Mouse (Mus musculus): ENCODE measurements around the gene Dennd4a. TPM values are rescaled to one million over a fixed set of nuclear protein-coding genes. Genes with fewer than 3 reads are reported as not detected.

The Dennd4a gene
- 4.8 and 7.9 TPM in 2 replicates for polyA plus RNA-seq (2015; fragmentation: Nextera tagmentation; extraction: Ambion mirVana)

DNA sequence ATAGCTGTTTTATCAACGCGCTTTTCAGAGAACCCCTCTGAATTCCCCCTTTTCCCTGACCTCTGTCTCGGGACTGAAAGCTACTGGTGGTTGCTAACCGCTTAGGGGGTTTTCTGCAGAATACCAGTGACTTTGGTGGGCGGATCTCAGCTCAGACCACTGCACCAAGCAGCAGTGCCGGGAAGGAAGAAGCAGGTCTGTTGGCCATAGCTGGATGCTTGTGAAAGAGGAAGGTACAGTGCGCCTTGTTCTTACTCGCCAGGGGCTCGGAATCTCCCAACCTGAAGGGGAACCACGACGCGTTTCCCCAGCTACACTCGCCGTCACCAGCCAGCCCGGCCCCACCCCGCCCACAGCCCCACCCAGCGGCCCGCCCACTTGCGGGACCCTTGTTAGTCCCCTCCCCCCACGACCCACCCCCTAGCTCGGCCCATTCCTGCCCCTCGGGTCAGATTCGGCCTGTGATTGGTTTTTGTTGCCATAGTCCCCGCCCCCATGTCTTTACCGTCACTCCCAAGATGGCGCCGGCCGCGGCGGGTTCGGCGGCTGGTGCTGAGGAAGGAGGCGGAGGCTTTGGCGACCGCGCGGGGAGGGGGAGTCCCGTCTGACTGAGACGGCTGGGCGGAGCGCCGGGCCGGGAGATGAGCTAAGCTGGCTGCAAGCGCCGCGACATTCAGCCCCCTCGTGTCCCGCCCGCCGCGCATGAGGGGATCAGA lies at the start of gene Dennd4a:
Gene Dennd4a, plus strand, starts transcription at position 519 of the 716 bp plus-strand sequence.
- peak; percentile 99 for ATAC-seq (replicated peaks; ENCODE audit: insufficient number of reproducible peaks, insufficient read depth, low FRiP score, low read depth)
- peak within 1 kb of the TSS; percentile 73 for H3K9ac ChIP-seq
- H3K27ac ChIP-seq: peak within 1 kb of the TSS; percentile 94
- no peaks in the 10 kb centered on the region for H3K9me3 ChIP-seq (replicated peaks)
- H3K36me3 ChIP-seq: no peaks in the 10 kb centered on the region
- peaks cover 8% of the 10 kb centered on the region for H3K4me1 ChIP-seq (replicated peaks)
- H3K4me2 ChIP-seq: peak within 1 kb of the TSS; percentile 90
- H3K4me3 ChIP-seq: peak within 1 kb of the TSS; percentile 98
- H3K27me3 ChIP-seq: no peaks in the 10 kb centered on the region
- WGBS: under 1% methylated on average over 44 of the region's 51 CpGs

DNA sequence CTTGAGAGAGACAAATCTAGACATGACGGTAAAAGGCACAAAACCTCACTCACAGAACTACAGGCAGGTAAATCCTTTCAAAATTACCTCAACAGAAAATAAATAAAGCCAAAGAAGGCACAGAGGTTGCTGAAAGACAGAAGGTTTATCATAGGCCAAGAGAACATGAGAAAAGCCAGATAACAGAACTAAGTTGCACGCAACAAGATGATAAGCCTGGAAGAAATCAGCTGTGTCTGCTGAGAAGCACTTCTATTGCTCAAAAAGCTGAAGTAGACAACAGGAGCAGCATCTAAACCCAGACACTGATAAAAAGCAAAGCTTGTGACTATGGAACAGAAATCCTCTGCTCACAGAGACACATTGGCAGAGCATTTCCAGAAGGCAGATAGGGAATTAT lies 46.3 kb upstream of the Dennd4a start:
- H3K9me3 ChIP-seq (replicated peaks): no peaks in the 10 kb centered on the region
- ATAC-seq (replicated peaks; ENCODE audit: insufficient number of reproducible peaks, insufficient read depth, low FRiP score, low read depth): no peak

DNA sequence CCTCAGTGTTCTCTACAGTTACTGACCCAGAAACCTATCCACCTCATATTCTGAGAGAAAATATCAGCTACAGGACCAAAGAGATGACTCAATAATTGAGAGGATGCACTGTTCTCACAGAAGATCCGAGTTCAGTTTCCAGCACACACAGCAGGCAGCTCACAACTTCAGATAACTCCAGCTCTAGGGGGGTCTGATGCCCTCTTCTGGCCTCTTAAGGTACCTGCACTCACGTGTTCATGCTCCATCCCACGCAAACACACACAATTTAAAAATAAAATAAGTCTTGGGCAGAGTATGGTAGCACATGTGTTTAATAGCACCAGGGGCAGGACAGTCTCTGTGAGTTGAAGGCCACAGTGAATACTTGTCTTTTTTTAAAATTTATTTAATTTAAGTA lies 45.0 kb upstream of the Dennd4a start:
- no peak for ATAC-seq (replicated peaks; ENCODE audit: insufficient number of reproducible peaks, insufficient read depth, low FRiP score, low read depth)
- no peaks in the 10 kb centered on the region for H3K36me3 ChIP-seq
- H3K4me3 ChIP-seq: no peak overlapping the region
- H3K27ac ChIP-seq: no peak overlapping the region
- H3K4me2 ChIP-seq: no peak overlapping the region
- peaks cover 5% of the 10 kb centered on the region for H3K4me1 ChIP-seq (replicated peaks)
- no peak overlapping the region for H3K9ac ChIP-seq
- whole genome bisulfite sequencing: 85% methylated on average over 3 of the region's 3 CpGs
- H3K27me3 ChIP-seq: no peaks in the 10 kb centered on the region
- H3K9me3 ChIP-seq (replicated peaks): no peaks in the 10 kb centered on the region

More for the DNA sequence above, 46.3 kb upstream of the Dennd4a start:
- Histone ChIP-seq H3K9ac (no peak overlapping the region), H3K36me3 (no peaks in the 10 kb centered on the region), H3K27ac (no peak overlapping the region), H3K4me2 (no peak overlapping the region), H3K4me3 (no peak overlapping the region), H3K4me1 (replicated peaks) (no peaks in the 10 kb centered on the region), H3K27me3 (no peaks in the 10 kb centered on the region)
- 47% methylated on average over 2 of the region's 2 CpGs for WGBS

DNA sequence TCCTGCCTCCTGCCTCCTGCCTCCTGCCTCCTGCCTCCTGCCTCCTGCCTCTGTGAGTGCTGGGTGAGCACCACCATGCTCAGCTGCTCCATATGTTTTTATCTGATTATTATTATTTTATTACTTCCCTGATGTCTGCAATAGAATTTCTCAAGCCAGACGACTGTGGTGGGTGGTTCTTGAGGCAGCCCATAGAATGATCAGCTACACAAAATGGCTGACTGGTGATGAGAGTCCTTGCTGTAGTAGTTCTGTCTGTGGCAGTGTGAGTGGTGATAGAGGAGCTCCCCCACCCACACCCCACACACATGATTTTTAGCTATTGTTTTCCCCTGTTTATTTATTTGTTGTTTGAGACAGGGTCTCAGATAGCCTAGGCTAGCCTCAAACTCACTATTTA lies 43.3 kb upstream of the Dennd4a start:
- H3K4me3 ChIP-seq: no peak overlapping the region
- H3K27me3 ChIP-seq: no peaks in the 10 kb centered on the region
- no peaks in the 10 kb centered on the region for H3K9me3 ChIP-seq (replicated peaks)
- H3K36me3 ChIP-seq: no peaks in the 10 kb centered on the region
- peaks cover 8% of the 10 kb centered on the region for H3K4me1 ChIP-seq (replicated peaks)
- 41% methylated on average over 1 of the region's 1 CpGs for WGBS
- no peak overlapping the region for H3K4me2 ChIP-seq
- no peak for ATAC-seq (replicated peaks; ENCODE audit: insufficient number of reproducible peaks, insufficient read depth, low FRiP score, low read depth)
- no peak overlapping the region for H3K27ac ChIP-seq
- H3K9ac ChIP-seq: no peak overlapping the region

DNA sequence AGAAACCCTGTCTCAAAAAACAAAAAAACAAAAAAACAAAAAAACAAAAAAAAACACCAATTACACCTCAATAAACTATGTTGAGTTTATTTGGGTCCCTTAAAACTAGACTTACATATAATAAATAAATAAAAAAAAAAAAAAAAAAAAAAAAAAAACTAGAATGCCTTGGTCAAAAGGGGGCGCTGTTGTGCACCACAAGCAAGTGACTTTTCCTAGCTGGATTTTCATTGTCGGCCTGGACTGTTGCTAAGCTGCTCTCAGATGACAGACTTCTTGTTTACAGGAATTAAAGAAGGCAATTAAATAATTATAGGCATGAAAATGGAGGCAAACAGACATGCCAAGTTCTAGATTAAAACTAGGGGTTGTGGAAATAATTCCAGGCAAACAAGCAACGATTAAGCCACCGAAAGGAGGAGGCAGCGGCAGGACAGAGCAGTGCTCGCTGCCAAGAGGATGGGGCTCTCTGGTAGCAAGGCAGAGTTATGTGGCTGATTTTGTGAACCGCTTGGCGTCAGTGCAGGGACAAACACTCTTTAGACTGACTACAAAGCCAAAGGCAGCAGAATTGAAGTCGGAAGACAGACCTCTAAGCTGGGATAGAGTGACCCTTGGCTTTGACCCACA lies 42.0 kb upstream of the Dennd4a start:
- no peak overlapping the region for H3K4me2 ChIP-seq
- no peak overlapping the region for H3K9ac ChIP-seq
- no peaks in the 10 kb centered on the region for H3K27me3 ChIP-seq
- ATAC-seq (replicated peaks; ENCODE audit: insufficient number of reproducible peaks, insufficient read depth, low FRiP score, low read depth): no peak
- peaks cover 18% of the 10 kb centered on the region for H3K4me1 ChIP-seq (replicated peaks)
- H3K27ac ChIP-seq: no peak overlapping the region
- 46% methylated on average over 9 of the region's 9 CpGs for WGBS
- H3K4me3 ChIP-seq: no peak overlapping the region
- no peaks in the 10 kb centered on the region for H3K9me3 ChIP-seq (replicated peaks)
- H3K36me3 ChIP-seq: no peaks in the 10 kb centered on the region

DNA sequence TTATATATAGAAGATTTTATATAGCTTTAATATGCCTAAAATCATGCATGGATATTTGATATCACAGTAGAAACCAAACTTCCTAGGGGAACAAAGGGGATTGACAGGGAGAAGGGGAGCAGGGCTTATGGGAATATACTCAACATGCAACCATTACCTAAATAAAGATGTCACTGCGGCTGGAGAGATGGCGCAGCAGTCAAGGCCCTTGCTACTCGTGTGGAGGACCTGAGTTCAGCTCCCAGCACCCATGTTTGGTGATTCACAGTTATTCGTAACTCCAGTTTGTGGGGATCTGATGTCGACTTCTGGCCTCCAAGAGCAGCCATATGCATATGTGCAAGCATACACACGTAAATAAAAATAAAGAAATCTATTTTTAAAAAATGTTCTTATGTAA lies 41.2 kb upstream of the Dennd4a start:
- no peaks in the 10 kb centered on the region for H3K27me3 ChIP-seq
- no peak for ATAC-seq (replicated peaks; ENCODE audit: insufficient number of reproducible peaks, insufficient read depth, low FRiP score, low read depth)
- no peaks in the 10 kb centered on the region for H3K36me3 ChIP-seq
- H3K4me2 ChIP-seq: no peak overlapping the region
- H3K27ac ChIP-seq: no peak overlapping the region
- H3K9ac ChIP-seq: no peak overlapping the region
- peaks cover 26% of the 10 kb centered on the region for H3K4me1 ChIP-seq (replicated peaks)
- H3K9me3 ChIP-seq (replicated peaks): no peaks in the 10 kb centered on the region
- 85% methylated on average over 6 of the region's 6 CpGs for WGBS
- no peak overlapping the region for H3K4me3 ChIP-seq

DNA sequence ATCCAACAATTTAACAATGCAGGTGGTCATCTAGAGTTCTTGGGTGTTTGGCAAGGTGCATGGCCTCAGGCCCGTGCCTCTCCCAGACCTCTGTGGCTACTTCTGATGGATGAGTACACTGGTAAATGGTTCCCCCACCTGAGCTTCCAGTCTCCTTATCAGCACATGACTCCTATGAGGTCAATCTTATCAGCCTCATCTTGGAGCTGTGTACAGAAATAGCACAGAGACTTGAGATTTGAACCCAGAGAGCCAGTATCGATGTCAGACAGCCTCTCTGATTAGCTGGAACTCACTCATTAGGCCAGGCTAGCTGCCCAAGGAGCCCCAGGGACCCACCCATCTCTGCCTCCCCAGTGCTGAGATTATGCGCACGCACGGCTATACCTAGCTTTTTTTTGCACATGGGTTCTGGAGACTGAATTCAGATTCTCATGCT lies 40.7 kb upstream of the Dennd4a start:
- H3K4me1 ChIP-seq (replicated peaks): peaks cover 28% of the 10 kb centered on the region
- no peak for ATAC-seq (replicated peaks; ENCODE audit: insufficient number of reproducible peaks, insufficient read depth, low FRiP score, low read depth)
- no peak overlapping the region for H3K4me3 ChIP-seq
- no peaks in the 10 kb centered on the region for H3K9me3 ChIP-seq (replicated peaks)
- no peaks in the 10 kb centered on the region for H3K36me3 ChIP-seq
- H3K27me3 ChIP-seq: no peaks in the 10 kb centered on the region
- no peak overlapping the region for H3K27ac ChIP-seq
- H3K4me2 ChIP-seq: no peak overlapping the region
- H3K9ac ChIP-seq: no peak overlapping the region
- WGBS: 73% methylated on average over 5 of the region's 5 CpGs

DNA sequence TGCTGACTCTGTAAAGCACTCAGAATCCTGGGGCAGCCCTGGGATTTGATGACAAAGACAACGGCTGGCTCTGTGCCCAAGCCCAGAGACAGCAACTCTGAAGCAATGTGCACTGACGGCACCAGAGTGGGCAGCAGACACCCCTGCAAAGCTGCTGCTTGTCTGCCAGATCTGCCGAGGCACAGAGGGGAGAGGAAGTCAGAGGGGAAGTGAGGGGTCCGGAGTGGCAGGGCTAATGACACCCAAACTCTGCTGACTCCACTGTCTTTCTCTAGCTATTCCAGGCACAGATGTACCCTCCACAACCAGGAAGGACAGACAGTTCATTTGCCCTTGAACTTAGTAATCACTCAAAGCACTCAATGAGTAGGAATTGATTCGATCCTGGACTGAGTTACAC lies 39.9 kb upstream of the Dennd4a start:
- Histone ChIP-seq H3K4me1 (replicated peaks) (peaks cover 28% of the 10 kb centered on the region), H3K27me3 (no peaks in the 10 kb centered on the region), H3K9me3 (replicated peaks) (no peaks in the 10 kb centered on the region), H3K4me2 (peak overlapping the region; percentile 22; the same call in 1 of the 2 replicates), H3K36me3 (no peaks in the 10 kb centered on the region), H3K27ac (no peak overlapping the region), H3K9ac (no peak overlapping the region), H3K4me3 (no peak overlapping the region)
- WGBS: 25% methylated on average over 5 of the region's 5 CpGs
- ATAC-seq (replicated peaks; ENCODE audit: insufficient number of reproducible peaks, insufficient read depth, low FRiP score, low read depth): no peak

DNA sequence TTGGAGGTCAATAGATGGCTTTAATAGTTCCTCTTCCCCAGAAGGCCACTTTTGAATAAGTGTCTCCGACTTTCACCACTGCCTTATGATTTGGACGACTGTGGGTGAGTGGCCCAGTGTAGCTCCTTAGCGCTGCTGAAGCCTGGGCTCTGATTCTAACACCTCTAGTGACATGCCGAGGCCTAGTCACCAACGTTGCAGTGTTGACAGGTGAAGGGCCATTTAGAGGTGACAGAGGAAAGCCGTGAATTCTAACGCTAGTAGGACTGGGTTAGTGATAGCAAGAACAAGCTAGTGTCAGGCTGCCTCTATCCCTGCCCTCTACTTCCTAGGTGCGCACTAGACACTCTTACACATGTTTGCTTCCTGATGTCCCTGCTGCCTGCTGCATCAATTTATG lies 37.9 kb upstream of the Dennd4a start:
- H3K9ac ChIP-seq: no peak overlapping the region
- H3K27me3 ChIP-seq: no peaks in the 10 kb centered on the region
- no peaks in the 10 kb centered on the region for H3K36me3 ChIP-seq
- H3K9me3 ChIP-seq (replicated peaks): no peaks in the 10 kb centered on the region
- ATAC-seq (replicated peaks; ENCODE audit: insufficient number of reproducible peaks, insufficient read depth, low FRiP score, low read depth): 0 out of 2 replicates have a peak, but pooled peaks have one; percentile 27
- H3K4me1 ChIP-seq (replicated peaks): peaks cover 28% of the 10 kb centered on the region
- H3K27ac ChIP-seq: 0 out of 2 replicates have a peak overlapping the region, but pooled peaks have one; percentile 29
- no peak overlapping the region for H3K4me3 ChIP-seq
- H3K4me2 ChIP-seq: no peak overlapping the region
- 31% methylated on average over 8 of the region's 8 CpGs for WGBS

DNA sequence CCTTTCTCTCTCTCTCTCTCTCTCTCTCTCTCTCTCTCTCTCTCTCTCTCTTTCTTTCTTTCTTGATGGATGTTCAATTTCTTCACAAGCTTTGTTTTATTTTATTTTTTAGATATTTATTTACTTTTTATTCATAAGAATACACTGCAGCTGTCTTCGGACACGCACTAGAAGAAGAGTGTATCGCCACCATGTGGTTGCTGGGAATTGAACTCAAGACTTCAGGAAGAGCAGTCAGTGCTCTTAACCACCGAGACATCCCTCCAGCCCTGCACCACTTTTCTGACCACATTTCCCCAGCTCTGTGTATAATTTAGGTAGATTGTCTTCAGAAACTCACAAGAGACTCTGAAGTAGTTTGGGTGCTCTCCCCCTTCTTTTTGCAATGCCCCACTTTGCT lies 37.2 kb upstream of the Dennd4a start:
- H3K4me3 ChIP-seq: no peak overlapping the region
- no peak for ATAC-seq (replicated peaks; ENCODE audit: insufficient number of reproducible peaks, insufficient read depth, low FRiP score, low read depth)
- WGBS: 63% methylated on average over 4 of the region's 4 CpGs
- H3K9me3 ChIP-seq (replicated peaks): no peaks in the 10 kb centered on the region
- no peak overlapping the region for H3K4me2 ChIP-seq
- no peaks in the 10 kb centered on the region for H3K27me3 ChIP-seq
- no peaks in the 10 kb centered on the region for H3K36me3 ChIP-seq
- H3K9ac ChIP-seq: no peak overlapping the region
- peaks cover 28% of the 10 kb centered on the region for H3K4me1 ChIP-seq (replicated peaks)
- peak overlapping the region; percentile 77 for H3K27ac ChIP-seq

DNA sequence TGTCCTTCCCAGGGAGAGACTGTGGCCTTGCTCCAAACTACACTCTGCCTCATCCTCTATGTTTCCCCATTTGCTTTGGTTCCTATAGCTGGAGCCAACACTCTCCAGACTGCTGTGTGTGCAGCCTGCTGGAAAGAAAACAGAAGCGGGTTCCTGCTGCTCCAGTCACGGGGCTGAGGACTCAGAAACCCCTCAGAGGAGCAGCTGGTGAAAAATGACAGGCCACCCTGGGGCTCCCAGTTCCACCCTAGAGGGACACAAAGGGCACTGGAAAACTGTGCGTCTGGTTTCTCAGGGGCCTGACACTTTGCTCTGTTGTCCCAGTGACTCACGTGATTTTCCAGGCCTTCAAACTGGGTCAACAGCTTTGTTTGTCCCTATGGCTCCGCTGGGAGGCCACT lies 36.7 kb upstream of the Dennd4a start:
- ATAC-seq (replicated peaks; ENCODE audit: insufficient number of reproducible peaks, insufficient read depth, low FRiP score, low read depth): peak; percentile 77
- no peak overlapping the region for H3K4me3 ChIP-seq
- WGBS: 24% methylated on average over 5 of the region's 5 CpGs
- no peaks in the 10 kb centered on the region for H3K9me3 ChIP-seq (replicated peaks)
- no peak overlapping the region for H3K4me2 ChIP-seq
- no peaks in the 10 kb centered on the region for H3K36me3 ChIP-seq
- no peak overlapping the region for H3K9ac ChIP-seq
- H3K27me3 ChIP-seq: no peaks in the 10 kb centered on the region
- peak overlapping the region; percentile 77 for H3K27ac ChIP-seq
- H3K4me1 ChIP-seq (replicated peaks): peaks cover 28% of the 10 kb centered on the region

DNA sequence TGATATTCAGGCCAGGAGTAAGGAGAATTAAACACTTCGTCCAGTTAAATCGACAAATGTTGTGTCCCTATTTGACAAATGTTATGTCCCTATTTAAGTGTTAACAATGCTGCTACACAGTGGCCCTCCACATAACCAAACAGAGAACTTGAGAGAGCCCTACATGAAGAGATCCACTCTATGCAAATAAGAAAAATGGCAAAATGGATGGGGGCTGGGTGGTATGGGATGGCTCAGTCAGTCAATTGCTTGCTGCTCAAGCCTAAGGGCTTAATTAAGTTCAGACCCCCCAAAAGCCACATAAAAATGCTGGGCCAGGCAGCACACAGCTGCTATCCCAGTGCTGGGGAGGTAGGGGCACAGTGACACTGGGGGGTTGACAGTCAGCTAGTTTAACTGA lies 36.3 kb upstream of the Dennd4a start:
- Histone ChIP-seq H3K9me3 (replicated peaks) (no peaks in the 10 kb centered on the region), H3K36me3 (no peaks in the 10 kb centered on the region), H3K9ac (no peak overlapping the region), H3K27me3 (no peaks in the 10 kb centered on the region), H3K4me3 (no peak overlapping the region), H3K4me2 (no peak overlapping the region), H3K4me1 (replicated peaks) (peaks cover 28% of the 10 kb centered on the region), H3K27ac (peak overlapping the region; percentile 77)
- ATAC-seq (replicated peaks; ENCODE audit: insufficient number of reproducible peaks, insufficient read depth, low FRiP score, low read depth): no peak
- 79% methylated on average over 2 of the region's 2 CpGs for WGBS

Measured in heart, embryonic 15.5 days (tissue).